Mouse (Mus musculus) heart, embryonic 11.5 days (tissue): ENCODE data around the gene Hist1h4f. TPM values are rescaled to one million over a fixed set of nuclear protein-coding genes. Genes with fewer than 3 reads are reported as not detected.

ENCODE experiments used
- ATAC-seq: fragments of 200-750 bp; cut with Nextera tagmentation; replicated peaks from 2 replicates; pipeline ENCODE4 v1.8.0; 2017; ENCODE audit warnings: moderate library complexity; ENCODE audit not compliant: insufficient number of reproducible peaks, low FRiP score, low TSS enrichment
- H3K27ac ChIP-seq: fragments of 300-500 bp; sonication (generic); 2 replicates; pipeline ENCODE4 v1.5.1; 2014; ENCODE audit warnings: mild to moderate bottlenecking, low read depth, low read length
- H3K27me3 ChIP-seq: fragments of 300-500 bp; sonication (generic); 2 replicates; pipeline ENCODE4 v1.6.1; 2014; ENCODE audit warnings: mild to moderate bottlenecking, low read length, mixed read lengths; ENCODE audit not compliant: control insufficient read depth, insufficient read depth
- H3K36me3 ChIP-seq: fragments of 300-500 bp; sonication (generic); 2 replicates; pipeline ENCODE4 v1.6.1; 2014; ENCODE audit warnings: mild to moderate bottlenecking, low read length, moderate library complexity, mixed read lengths; ENCODE audit not compliant: control insufficient read depth, insufficient read depth
- H3K4me1 ChIP-seq: fragments of 300-500 bp; sonication (generic); 2 replicates; pipeline ENCODE4 v1.6.1; 2014; ENCODE audit warnings: low read length; ENCODE audit not compliant: control insufficient read depth, insufficient read depth
- H3K4me2 ChIP-seq: fragments of 300-500 bp; sonication (generic); 2 replicates; pipeline ENCODE4 v1.6.1; 2014; ENCODE audit warnings: mild to moderate bottlenecking, moderate library complexity
- H3K4me3 ChIP-seq: fragments of 300-500 bp; sonication (generic); 2 replicates; pipeline ENCODE4 v1.5.1; 2014; ENCODE audit warnings: low read depth, low read length
- H3K9ac ChIP-seq: fragments of 300-500 bp; sonication (generic); 2 replicates; pipeline ENCODE4 v1.6.1; 2014; ENCODE audit warnings: mild to moderate bottlenecking, low read depth, low read length, moderate library complexity
- H3K9me3 ChIP-seq: fragments of 300-500 bp; sonication (generic); replicated peaks from 2 replicates; pipeline ENCODE4 v1.6.1; 2016; ENCODE audit warnings: low read length; ENCODE audit not compliant: control insufficient read depth
- WGBS: fragments of 180-500 bp; shearing (Covaris S2); extraction: QIAGEN DNeasy Blood & Tissue Kit; methylation state at CpG from one replicate; pipeline ENCODE4 v1.1.7; 2014; ENCODE audit not compliant: insufficient replicate concordance; 5-methylcytosine and 5-hydroxymethylcytosine counted together
- microRNA-seq: library from miRNA; unstranded; fragments of <30 nt; microRNA quantifications from one replicate; pipeline ENCODE4, GENCODE M21; 2016; ENCODE audit warnings: borderline number of aligned reads
- polyA plus RNA-seq: library from polyadenylated mRNA; unstranded; fragments of >200 nt; fragmentation: Nextera tagmentation; extraction: Ambion mirVana; gene quantifications from 2 replicates; pipeline ENCODE4 v1.2.1, GENCODE M21; 2014

The Hist1h4f gene
- polyA plus RNA-seq, 1 experiment from 2014 or later, result not detected

- Histone ChIP-seq H3K4me2 (peak overlapping the region; percentile 39), H3K9ac (no peak overlapping the region), H3K36me3 (no peaks in the 10 kb centered on the region), H3K4me1 (peaks cover 12% of the 10 kb centered on the region), H3K27me3 (no peaks in the 10 kb centered on the region), H3K9me3 (no peaks in the 10 kb centered on the region), H3K4me3 (no peak overlapping the region), H3K27ac (no peak overlapping the region)
- no peak for ATAC-seq
- WGBS, result 3% methylated on average over 9 of the region's 9 CpGs
These were observed 47.7 kb downstream of the Hist1h4f start for GRCm38 (mm10) chr13:23503797-23504196.

- no peak overlapping the region for H3K27ac ChIP-seq
- no peak overlapping the region for H3K9ac ChIP-seq
- H3K9me3 ChIP-seq, result no peaks in the 10 kb centered on the region
- no peak overlapping the region for H3K4me3 ChIP-seq
- no peaks in the 10 kb centered on the region for H3K36me3 ChIP-seq
- WGBS, result 42% methylated on average over 4 of the region's 4 CpGs
- no peak overlapping the region for H3K4me2 ChIP-seq
- ATAC-seq, result no peak
- peaks cover 12% of the 10 kb centered on the region for H3K4me1 ChIP-seq
- no peaks in the 10 kb centered on the region for H3K27me3 ChIP-seq
These were observed 48.5 kb downstream of the Hist1h4f start for GRCm38 (mm10) chr13:23502916-23503315.

GRCm38 (mm10) chr13:23502031-23502567, 49.3 kb downstream of the Hist1h4f start:
- WGBS, result 33% methylated on average over 9 of the region's 9 CpGs

GRCm38 (mm10) chr13:23501511-23501910, 49.9 kb downstream of the Hist1h4f start:
- Histone ChIP-seq H3K4me2 (peak overlapping the region; percentile 61), H3K9me3 (no peaks in the 10 kb centered on the region), H3K36me3 (no peaks in the 10 kb centered on the region), H3K27me3 (no peaks in the 10 kb centered on the region), H3K27ac (no peak overlapping the region), H3K9ac (no peak overlapping the region), H3K4me3 (peak overlapping the region; percentile 33), H3K4me1 (peaks cover 9% of the 10 kb centered on the region)
- ATAC-seq, result no peak
- WGBS, result 22% methylated on average over 5 of the region's 5 CpGs

More at GRCm38 (mm10) chr13:23502031-23502567, 49.3 kb downstream of the Hist1h4f start:
- ATAC-seq, result no peak
- H3K27me3 ChIP-seq, result no peaks in the 10 kb centered on the region
- H3K9ac ChIP-seq, result no peak overlapping the region
- peak overlapping the region; percentile 33 for H3K4me3 ChIP-seq
- no peak overlapping the region for H3K27ac ChIP-seq
- peak overlapping the region; percentile 61 for H3K4me2 ChIP-seq
- H3K9me3 ChIP-seq, result no peaks in the 10 kb centered on the region
- peaks cover 12% of the 10 kb centered on the region for H3K4me1 ChIP-seq
- no peaks in the 10 kb centered on the region for H3K36me3 ChIP-seq

Small RNA genes within 50 kb of the gene (microRNA-seq; reads per million reads assigned to microRNA genes)
- 0.27 reads per million for gene Gm44297
- gene Gm44359, result not detected
- not detected for gene Gm44394
- gene n-TStga1, result 2.0 reads per million, percentile 25 among the genes with 10 or more reads in this experiment

Other genes with a start within 250 kb of the Hist1h4f start
- 43.4 and 43.7 TPM in 2 replicates for gene Zfp322a, start 182.4 kb downstream of the Hist1h4f start, polyA plus RNA-seq
- gene Abt1, start 127.8 kb downstream of the Hist1h4f start, polyA plus RNA-seq, result 8.9 and 9.8 TPM in 2 replicates
- gene Btn1a1, start 85.7 kb downstream of the Hist1h4f start, polyA plus RNA-seq, result 0.97 and 1.7 TPM in 2 replicates
- gene Btn2a2, start 62.8 kb downstream of the Hist1h4f start, polyA plus RNA-seq, result 0.59 and 0.80 TPM in 2 replicates
- 2.1 and 3.4 TPM in 2 replicates for gene Hist1h4h, start 20.6 kb downstream of the Hist1h4f start, polyA plus RNA-seq
- gene Hist1h2af, start 17.7 kb downstream of the Hist1h4f start, polyA plus RNA-seq, result 1.4 and 2.3 TPM in 2 replicates
- gene Hist1h3g, start 16.2 kb downstream of the Hist1h4f start, polyA plus RNA-seq, result 2.8 and 3.1 TPM in 2 replicates
- gene Hist1h2bh, start 8.3 kb downstream of the Hist1h4f start, polyA plus RNA-seq, result 0.43 and 0.66 TPM in 2 replicates
- gene Hist1h3f, start 7.6 kb downstream of the Hist1h4f start, polyA plus RNA-seq, result 0.19 TPM in 1 of 2 replicates, not detected in the other
- 0.15 and 0.27 TPM in 2 replicates for gene Hist1h1d, start 1.6 kb upstream of the Hist1h4f start, polyA plus RNA-seq
- gene Hist1h3e, start 10.7 kb upstream of the Hist1h4f start, polyA plus RNA-seq, result 2.6 and 3.0 TPM in 2 replicates
- 27.6 and 34.5 TPM in 2 replicates for gene Hist1h2ae, start 19.6 kb upstream of the Hist1h4f start, polyA plus RNA-seq
- 2.3 and 6.5 TPM in 2 replicates for gene Hist1h2bg, start 19.7 kb upstream of the Hist1h4f start, polyA plus RNA-seq
- 1.3 and 2.6 TPM in 2 replicates for gene Hist1h2bf, start 22.5 kb upstream of the Hist1h4f start, polyA plus RNA-seq
- gene Hist1h2ad, start 22.7 kb upstream of the Hist1h4f start, polyA plus RNA-seq, result 0.44 and 1.3 TPM in 2 replicates
- 2.9 and 4.6 TPM in 2 replicates for gene Hist1h3d, start 24.1 kb upstream of the Hist1h4f start, polyA plus RNA-seq
- gene Hist1h4d, start 29.9 kb upstream of the Hist1h4f start, polyA plus RNA-seq, result 42.3 and 51.7 TPM in 2 replicates
- gene Hist1h2be, start 69.5 kb upstream of the Hist1h4f start, polyA plus RNA-seq, result 1.5 and 2.4 TPM in 2 replicates
- 8.4 and 11.1 TPM in 2 replicates for gene Hist1h1e, start 70.9 kb upstream of the Hist1h4f start, polyA plus RNA-seq
- gene Hist1h2ac, start 132.3 kb upstream of the Hist1h4f start, polyA plus RNA-seq, result 0.52 and 0.62 TPM in 2 replicates
- gene Hist1h2bc, start 132.6 kb upstream of the Hist1h4f start, polyA plus RNA-seq, result 31.3 and 31.9 TPM in 2 replicates
- gene Hist1h1t, start 144.2 kb upstream of the Hist1h4f start, polyA plus RNA-seq, result not detected in 2 replicates
- 0.69 and 2.7 TPM in 2 replicates for gene Hist1h4c, start 146.8 kb upstream of the Hist1h4f start, polyA plus RNA-seq
- 8.2 and 9.9 TPM in 2 replicates for gene Hfe, start 159.2 kb upstream of the Hist1h4f start, polyA plus RNA-seq
- 24.6 TPM in 2 replicates for gene Hist1h1c, start 187.2 kb upstream of the Hist1h4f start, polyA plus RNA-seq
- gene Hist1h3c, start 194.0 kb upstream of the Hist1h4f start, polyA plus RNA-seq, result 4.1 and 4.5 TPM in 2 replicates
- gene Hist1h2bb, start 195.1 kb upstream of the Hist1h4f start, polyA plus RNA-seq, result 1.2 and 2.7 TPM in 2 replicates
- 16.7 and 18.1 TPM in 2 replicates for gene Hist1h2ab, start 199.5 kb upstream of the Hist1h4f start, polyA plus RNA-seq
- gene Hist1h3b, start 200.6 kb upstream of the Hist1h4f start, polyA plus RNA-seq, result 2.7 and 3.7 TPM in 2 replicates
- gene Hist1h4b, start 205.4 kb upstream of the Hist1h4f start, polyA plus RNA-seq, result 2.2 and 2.7 TPM in 2 replicates
- gene Hist1h4a, start 209.6 kb upstream of the Hist1h4f start, polyA plus RNA-seq, result 1.0 TPM in 1 of 2 replicates, not detected in the other
- 2.5 and 4.0 TPM in 2 replicates for gene Hist1h3a, start 210.7 kb upstream of the Hist1h4f start, polyA plus RNA-seq
- 0.31 and 0.67 TPM in 2 replicates for gene Hist1h1a, start 212.0 kb upstream of the Hist1h4f start, polyA plus RNA-seq
- 0.24 TPM in 1 of 2 replicates, not detected in the other for gene Trim38, start 218.3 kb upstream of the Hist1h4f start, polyA plus RNA-seq